Mouse (Mus musculus): ENCODE results near the gene Ccno. TPM values are rescaled to one million over a fixed set of nuclear protein-coding genes. Genes with fewer than 3 reads are reported as not detected.
A peak's percentile ranks its signal among the peaks of the same experiment; 100 is the strongest.

Ccno gene
- polyA plus RNA-seq, 1 experiment from 2014 or later = 3.7 TPM

DNA sequence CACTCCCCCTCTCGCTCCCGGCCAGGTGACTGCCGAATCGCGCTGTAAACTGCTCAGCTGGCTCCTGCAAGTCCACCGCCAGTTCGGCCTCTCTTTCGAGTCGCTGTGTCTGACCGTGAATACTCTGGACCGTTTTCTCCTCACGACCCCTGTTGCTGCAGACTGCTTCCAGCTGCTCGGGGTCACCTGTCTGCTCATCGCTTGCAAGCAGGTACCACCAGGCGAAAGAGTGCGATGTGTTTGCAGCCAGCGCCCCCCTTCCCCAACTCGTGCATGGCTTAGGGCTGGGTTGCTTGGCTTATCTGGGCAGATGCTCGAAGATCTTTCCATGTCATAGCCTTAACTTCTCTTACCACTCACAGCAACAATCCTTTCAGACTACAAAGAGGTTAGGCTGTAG, 1.3 kb downstream of the Ccno start:
- WGBS = under 1% methylated on average over 19 of the region's 19 CpGs
- no peak for ATAC-seq (ENCODE audit: low FRiP score)
- peaks cover 46% of the 10 kb centered on the region for H3K4me1 ChIP-seq
- peak overlapping the region; percentile 84 for H3K4me2 ChIP-seq (replicated peaks)
- H3K9ac ChIP-seq = no peak overlapping the region
- peaks cover 88% of the 10 kb centered on the region for H3K27me3 ChIP-seq
- H3K9me3 ChIP-seq (replicated peaks) = no peaks in the 10 kb centered on the region
- no peak overlapping the region for H3K27ac ChIP-seq
- no peaks in the 10 kb centered on the region for H3K36me3 ChIP-seq
- peak overlapping the region; percentile 41 for H3K4me3 ChIP-seq

DNA sequence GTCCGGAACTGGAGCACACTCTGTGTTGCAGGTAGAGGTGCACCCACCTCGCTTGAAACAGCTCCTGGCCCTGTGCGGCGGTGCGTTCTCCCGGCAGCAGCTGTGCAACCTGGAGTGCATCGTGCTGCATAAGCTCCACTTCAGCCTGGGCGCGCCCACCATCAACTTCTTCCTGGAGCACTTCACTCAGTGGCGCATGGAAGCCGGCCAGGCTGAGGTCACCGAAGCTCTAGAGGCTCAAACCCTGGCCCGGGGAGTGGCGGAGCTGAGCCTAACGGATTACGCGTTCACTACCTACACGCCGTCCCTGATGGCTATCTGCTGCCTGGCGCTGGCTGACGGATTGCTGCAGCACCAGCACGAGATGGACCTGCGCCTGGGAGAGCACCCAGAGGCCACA, 1.9 kb downstream of the Ccno start:
- H3K9me3 ChIP-seq (replicated peaks) = no peaks in the 10 kb centered on the region
- H3K4me3 ChIP-seq = no peak overlapping the region
- H3K4me1 ChIP-seq = peaks cover 52% of the 10 kb centered on the region
- under 1% methylated on average over 23 of the region's 23 CpGs for WGBS
- no peaks in the 10 kb centered on the region for H3K36me3 ChIP-seq
- peak overlapping the region; percentile 26 for H3K4me2 ChIP-seq (replicated peaks)
- peaks cover 89% of the 10 kb centered on the region for H3K27me3 ChIP-seq
- no peak overlapping the region for H3K9ac ChIP-seq
- H3K27ac ChIP-seq = no peak overlapping the region
- no peak for ATAC-seq (ENCODE audit: low FRiP score)

DNA sequence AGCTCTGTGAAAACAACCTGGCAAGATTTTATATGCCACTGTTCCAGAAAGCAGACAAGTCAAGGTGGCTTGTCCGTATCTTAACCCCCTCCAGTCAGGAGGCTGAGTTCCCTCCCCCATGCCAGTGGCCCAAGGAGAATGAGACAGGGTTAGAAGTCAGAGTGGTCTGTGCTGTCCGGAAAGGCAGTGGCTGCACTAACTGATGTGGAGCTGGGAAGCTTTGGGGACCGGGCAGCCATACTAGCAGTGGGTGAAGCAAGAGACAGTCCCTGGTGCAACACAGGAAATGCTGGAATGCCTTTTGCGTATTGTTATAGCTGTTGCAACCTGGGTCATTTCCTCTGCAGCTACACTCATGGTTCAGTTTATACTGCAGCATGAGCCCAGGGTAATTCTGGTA, 2.7 kb downstream of the Ccno start:
- Histone ChIP-seq H3K4me1 (peaks cover 52% of the 10 kb centered on the region), H3K9me3 (replicated peaks) (no peaks in the 10 kb centered on the region)
- ATAC-seq (ENCODE audit: low FRiP score) = no peak

DNA sequence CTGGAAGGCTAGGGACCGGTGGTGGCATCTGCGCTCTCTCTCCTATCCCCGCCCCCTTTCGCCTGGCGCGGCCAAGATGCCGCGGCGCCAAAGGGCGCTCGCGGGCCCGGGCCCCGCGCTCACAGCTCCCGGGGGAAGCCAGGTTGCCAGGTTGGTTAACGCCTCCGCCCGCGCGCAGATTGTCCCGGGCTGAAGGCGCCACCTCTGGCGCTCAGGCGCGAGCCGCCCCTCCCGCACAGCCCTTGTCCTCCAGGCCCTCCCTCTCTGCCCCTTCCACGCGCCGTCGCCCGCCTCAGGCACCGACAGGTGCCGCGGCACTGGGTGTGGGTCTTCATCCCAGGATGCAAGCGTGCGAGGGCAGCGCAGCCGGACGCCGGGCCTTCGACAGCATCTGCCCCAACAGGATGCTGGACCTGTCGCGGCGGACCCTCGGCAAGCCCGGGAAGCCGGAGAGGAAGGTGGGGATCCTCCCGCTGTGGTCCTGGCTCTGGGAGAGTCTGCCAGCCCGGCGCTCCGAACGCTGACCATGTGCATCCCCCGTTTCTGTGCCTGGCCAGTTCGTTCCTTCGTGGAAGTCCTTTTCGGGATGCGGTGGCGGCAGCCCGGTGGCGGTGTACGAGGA, 6.0 kb downstream of the Ccno start, which contains the start of gene Mcidas:
Mcidas (plus strand) TSS at position 315 of the 622 bp plus-strand sequence.
- peaks cover 95% of the 10 kb centered on the region for H3K27me3 ChIP-seq

More for the DNA sequence above, 2.7 kb downstream of the Ccno start:
- H3K4me2 ChIP-seq (replicated peaks) = no peak overlapping the region
- WGBS = 10% methylated on average over 4 of the region's 4 CpGs
- no peak overlapping the region for H3K9ac ChIP-seq
- H3K36me3 ChIP-seq = no peaks in the 10 kb centered on the region
- H3K27me3 ChIP-seq = peaks cover 95% of the 10 kb centered on the region
- H3K27ac ChIP-seq = no peak overlapping the region
- no peak overlapping the region for H3K4me3 ChIP-seq

DNA sequence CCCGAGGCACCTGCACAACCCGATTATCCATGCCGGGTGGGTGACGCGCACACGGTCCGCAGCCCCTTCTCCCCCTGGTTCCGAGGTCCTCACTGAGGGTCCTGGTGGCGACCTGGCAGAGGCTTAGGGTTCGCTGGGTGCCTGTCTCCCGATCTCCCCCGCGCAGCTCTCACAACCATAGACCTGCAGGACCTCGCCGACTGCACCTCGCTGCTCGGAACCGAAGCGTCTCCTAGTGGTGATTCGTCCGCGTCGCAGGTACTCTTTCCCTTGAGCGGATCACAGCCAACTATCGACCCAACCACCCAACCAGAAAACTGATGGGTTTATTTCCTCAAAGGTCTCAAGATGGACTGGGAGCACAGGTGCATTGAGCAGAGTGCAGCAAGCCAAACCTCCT, 6.6 kb downstream of the Ccno start:
- Histone ChIP-seq H3K4me1 (peaks cover 31% of the 10 kb centered on the region), H3K27me3 (peaks cover 95% of the 10 kb centered on the region), H3K27ac (no peak overlapping the region), H3K4me2 (replicated peaks) (peak overlapping the region; percentile 79), H3K9me3 (replicated peaks) (no peaks in the 10 kb centered on the region), H3K9ac (peak overlapping the region; percentile 51; the same call in 1 of the 2 replicates), H3K36me3 (no peaks in the 10 kb centered on the region), H3K4me3 (peak overlapping the region; percentile 40)
- WGBS = under 1% methylated on average over 25 of the region's 25 CpGs
- ATAC-seq (ENCODE audit: low FRiP score) = peak; percentile 57

More for the DNA sequence above, 6.0 kb downstream of the Ccno start, which contains the start of gene Mcidas:
- H3K4me2 ChIP-seq (replicated peaks) = peak within 1 kb of the TSS; percentile 79
- H3K36me3 ChIP-seq = no peaks in the 10 kb centered on the region
- peaks cover 31% of the 10 kb centered on the region for H3K4me1 ChIP-seq
- WGBS = 0% methylated on average over 63 of the region's 63 CpGs
- peak within 1 kb of the TSS; percentile 40 for H3K4me3 ChIP-seq
- peak within 1 kb of the TSS; percentile 51 for H3K9ac ChIP-seq
- no peaks in the 10 kb centered on the region for H3K9me3 ChIP-seq (replicated peaks)
- peak; percentile 34 for ATAC-seq (ENCODE audit: low FRiP score)
- no peak within 1 kb of the TSS for H3K27ac ChIP-seq

DNA sequence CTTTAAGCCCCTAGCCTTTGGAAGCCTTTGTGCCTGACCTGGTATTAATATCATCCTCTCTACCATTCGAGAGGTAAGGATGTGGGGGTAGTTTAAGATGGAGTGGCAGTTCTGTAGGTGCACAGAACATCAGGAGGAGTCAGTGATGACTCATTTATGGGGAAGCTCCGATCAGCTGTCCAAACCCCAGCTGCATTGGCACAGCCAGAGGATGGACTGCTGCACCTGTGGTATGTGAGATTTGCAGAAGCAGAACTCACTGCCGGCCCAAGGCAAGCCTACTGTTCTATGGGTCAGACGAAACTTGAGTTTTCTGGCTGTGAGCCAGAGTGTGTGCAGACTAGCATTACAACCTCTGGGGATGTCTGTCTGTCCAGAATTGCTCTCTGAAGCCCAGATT, 8.8 kb downstream of the Ccno start:
- H3K9ac ChIP-seq = no peak overlapping the region
- H3K27ac ChIP-seq = no peak overlapping the region
- H3K9me3 ChIP-seq (replicated peaks) = no peaks in the 10 kb centered on the region
- H3K36me3 ChIP-seq = no peaks in the 10 kb centered on the region
- H3K4me1 ChIP-seq = peaks cover 27% of the 10 kb centered on the region
- 64% methylated on average over 4 of the region's 4 CpGs for WGBS
- H3K4me3 ChIP-seq = no peak overlapping the region
- H3K4me2 ChIP-seq (replicated peaks) = no peak overlapping the region
- ATAC-seq (ENCODE audit: low FRiP score) = no peak
- peaks cover 91% of the 10 kb centered on the region for H3K27me3 ChIP-seq

DNA sequence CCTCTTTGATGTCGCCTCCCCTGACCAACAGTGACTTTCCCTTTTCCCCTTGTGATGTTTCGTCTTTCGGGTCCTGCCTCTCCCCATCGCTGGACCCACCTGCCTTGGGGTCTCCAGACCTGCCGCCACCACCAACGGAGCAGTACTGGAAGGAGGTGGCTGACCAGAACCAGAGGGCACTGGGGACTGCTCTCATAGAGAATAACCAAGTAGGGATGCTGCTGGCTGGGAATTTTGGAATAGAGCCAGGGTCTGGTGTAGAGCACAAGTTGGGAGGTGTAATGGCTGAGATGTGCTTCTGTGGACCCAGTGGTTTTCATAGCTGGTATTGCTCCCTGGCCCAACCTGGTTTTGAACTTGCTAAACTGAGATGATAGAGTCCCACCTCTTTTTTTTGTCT, 9.8 kb downstream of the Ccno start:
- no peak for ATAC-seq (ENCODE audit: low FRiP score)
- WGBS = 67% methylated on average over 6 of the region's 6 CpGs
- no peak overlapping the region for H3K4me2 ChIP-seq (replicated peaks)
- H3K4me1 ChIP-seq = peaks cover 27% of the 10 kb centered on the region
- no peak overlapping the region for H3K27ac ChIP-seq
- no peaks in the 10 kb centered on the region for H3K36me3 ChIP-seq
- no peak overlapping the region for H3K9ac ChIP-seq
- H3K4me3 ChIP-seq = no peak overlapping the region
- H3K27me3 ChIP-seq = peaks cover 91% of the 10 kb centered on the region
- H3K9me3 ChIP-seq (replicated peaks) = no peaks in the 10 kb centered on the region

DNA sequence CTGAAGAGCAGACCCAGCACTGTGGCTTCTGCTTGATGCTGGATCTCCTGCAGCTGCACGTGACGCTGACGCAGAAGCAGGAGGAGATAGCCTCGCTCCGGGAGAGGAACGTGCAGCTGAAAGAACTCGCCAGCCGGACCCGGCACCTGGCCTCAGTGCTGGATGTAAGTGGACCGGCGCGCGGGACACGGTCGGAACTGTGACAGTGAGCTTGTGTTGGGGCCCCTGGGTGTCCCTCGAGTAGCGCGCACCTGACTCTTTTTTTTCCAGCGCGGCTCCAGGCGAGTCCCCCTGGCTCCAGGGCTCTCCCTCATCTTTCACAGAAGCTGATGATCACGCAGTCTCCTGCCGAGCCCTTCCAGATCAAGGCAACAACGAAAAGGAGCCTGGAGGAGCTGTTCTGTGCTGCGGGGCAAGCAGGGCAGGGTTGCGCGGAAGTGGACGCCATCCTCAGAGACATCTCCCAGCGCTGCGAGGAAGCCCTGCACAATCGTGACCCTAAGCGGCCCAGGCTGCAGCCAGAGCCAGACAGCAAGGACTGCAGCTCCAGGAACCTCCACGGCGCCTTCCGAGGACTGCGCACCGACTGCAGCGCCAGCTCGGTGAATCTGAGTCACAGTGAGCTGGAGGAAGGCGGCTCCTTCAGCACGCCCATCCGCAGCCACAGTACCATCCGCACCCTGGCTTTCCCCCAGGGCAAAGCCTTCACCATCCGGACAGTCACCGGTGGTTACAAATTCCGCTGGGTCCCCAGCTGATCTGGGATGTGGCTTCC, 11.0 kb downstream of the Ccno start:
- H3K4me1 ChIP-seq = peaks cover 22% of the 10 kb centered on the region
- no peak overlapping the region for H3K27ac ChIP-seq
- WGBS = under 1% methylated on average over 46 of the region's 46 CpGs
- H3K36me3 ChIP-seq = no peaks in the 10 kb centered on the region
- ATAC-seq (ENCODE audit: low FRiP score) = peak; percentile 29; the same call in 1 of the 2 replicates
- H3K9me3 ChIP-seq (replicated peaks) = no peaks in the 10 kb centered on the region
- peak overlapping the region; percentile 40 for H3K4me3 ChIP-seq
- H3K4me2 ChIP-seq (replicated peaks) = peak overlapping the region; percentile 88
- H3K9ac ChIP-seq = peak overlapping the region; percentile 60
- H3K27me3 ChIP-seq = peaks cover 81% of the 10 kb centered on the region

DNA sequence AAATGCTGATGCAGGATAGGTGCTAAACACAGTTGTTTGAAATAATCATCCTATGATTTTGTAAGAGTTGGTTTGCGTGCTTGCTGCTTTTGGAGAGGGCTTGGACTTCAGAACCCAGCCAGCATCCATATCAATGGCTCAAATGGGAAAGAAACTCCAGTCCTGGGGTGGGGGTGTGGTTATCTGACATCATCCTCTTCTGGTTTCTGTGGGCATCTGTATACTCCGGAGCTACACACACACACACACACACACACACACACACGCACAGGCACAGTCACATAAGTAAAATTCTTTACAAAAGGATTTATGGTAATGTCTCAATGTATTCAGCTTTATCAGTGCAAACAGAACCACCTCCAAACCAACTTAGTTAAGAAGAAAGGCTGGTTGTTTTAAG, 12.5 kb downstream of the Ccno start:
- Histone ChIP-seq H3K27me3 (peaks cover 66% of the 10 kb centered on the region), H3K9ac (no peak overlapping the region), H3K9me3 (replicated peaks) (no peaks in the 10 kb centered on the region), H3K36me3 (no peaks in the 10 kb centered on the region), H3K4me2 (replicated peaks) (no peak overlapping the region), H3K4me3 (no peak overlapping the region), H3K4me1 (peaks cover 13% of the 10 kb centered on the region), H3K27ac (no peak overlapping the region)
- ATAC-seq (ENCODE audit: low FRiP score) = no peak
- WGBS = 75% methylated on average over 3 of the region's 3 CpGs

DNA sequence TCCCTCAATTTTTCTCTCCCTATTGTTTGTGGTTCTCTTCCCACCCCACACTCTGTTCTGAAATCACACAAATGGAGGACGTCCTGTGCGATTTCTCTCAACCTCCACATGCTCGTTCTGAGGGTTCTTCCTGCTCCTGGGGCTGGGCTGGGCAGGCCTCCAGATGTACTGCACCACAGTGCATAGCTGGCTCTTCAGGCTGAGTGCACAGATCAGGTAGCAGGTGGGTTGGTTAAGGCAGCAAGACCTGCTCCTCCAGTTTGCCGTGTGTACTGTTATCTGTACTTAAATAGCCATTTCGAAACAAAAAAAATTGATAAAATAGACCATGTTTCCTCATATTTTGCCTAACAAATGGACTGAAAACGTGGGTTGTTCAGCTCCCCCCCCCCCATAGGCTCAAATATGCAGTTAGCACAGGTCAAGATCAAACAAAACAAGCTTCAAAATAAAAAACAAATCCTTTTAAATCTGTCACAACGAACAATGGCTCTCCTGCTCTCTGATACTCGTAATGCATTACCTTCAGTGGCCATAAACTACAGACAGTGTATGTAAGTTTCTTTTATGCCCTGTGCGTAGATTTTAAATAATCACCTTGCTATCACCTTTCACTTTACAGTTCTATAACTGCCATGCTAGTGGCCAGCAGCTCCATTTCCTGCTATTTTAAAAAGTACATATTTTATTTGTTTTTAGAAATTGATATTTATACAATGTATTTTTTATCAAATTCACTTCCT, 13.1 kb downstream of the Ccno start:
- WGBS = 69% methylated on average over 9 of the region's 9 CpGs
- ATAC-seq (ENCODE audit: low FRiP score) = no peak
- Histone ChIP-seq H3K9me3 (replicated peaks) (no peaks in the 10 kb centered on the region), H3K4me2 (replicated peaks) (no peak overlapping the region), H3K4me1 (peaks cover 13% of the 10 kb centered on the region), H3K27me3 (peaks cover 59% of the 10 kb centered on the region), H3K9ac (no peak overlapping the region), H3K36me3 (no peaks in the 10 kb centered on the region), H3K27ac (no peak overlapping the region), H3K4me3 (no peak overlapping the region)

DNA sequence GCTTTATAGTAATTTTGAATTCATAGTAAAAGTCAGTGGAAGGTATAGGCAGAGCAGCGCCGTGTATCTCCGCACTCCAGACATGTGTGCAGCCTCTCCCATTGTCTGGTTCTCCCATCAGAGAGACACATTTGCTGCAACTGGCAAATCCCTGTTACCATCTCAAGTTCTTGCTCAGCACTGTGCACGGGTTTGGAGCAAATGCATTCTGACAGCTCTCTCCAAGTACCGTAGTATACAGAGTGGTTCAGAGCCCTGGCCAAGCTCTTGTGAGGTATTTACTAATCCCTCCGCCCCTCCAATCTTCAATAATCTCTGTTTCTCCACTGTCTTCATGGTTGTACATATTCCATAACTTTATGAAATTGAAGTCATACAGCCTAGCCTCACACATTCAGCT, 25.1 kb downstream of the Ccno start:
- H3K9me3 ChIP-seq (replicated peaks) = no peaks in the 10 kb centered on the region
- WGBS = 83% methylated on average over 6 of the region's 6 CpGs
- ATAC-seq (ENCODE audit: low FRiP score) = no peak

More for the DNA sequence above, 25.1 kb downstream of the Ccno start:
- no peaks in the 10 kb centered on the region for H3K27me3 ChIP-seq
- no peak overlapping the region for H3K27ac ChIP-seq
- H3K4me3 ChIP-seq = no peak overlapping the region
- H3K9ac ChIP-seq = no peak overlapping the region; the same call in 1 of the 2 replicates
- no peak overlapping the region for H3K4me2 ChIP-seq (replicated peaks)
- no peaks in the 10 kb centered on the region for H3K4me1 ChIP-seq
- H3K36me3 ChIP-seq = no peaks in the 10 kb centered on the region
